Mouse (Mus musculus) hindbrain, embryonic 11.5 days (tissue): ENCODE data around the gene Ctr9. TPM values are rescaled to one million over a fixed set of nuclear protein-coding genes. Genes with fewer than 3 reads are reported as not detected.

ENCODE experiments used
- ATAC-seq: fragments of 200-750 bp; cut with Nextera tagmentation; 2 replicates; pipeline ENCODE4 v1.8.0; 2017; ENCODE audit warnings: mild to moderate bottlenecking, moderate TSS enrichment, moderate library complexity; ENCODE audit not compliant: low FRiP score
- DNase-seq: peaks from one replicate; pipeline ENCODE4 v3.0.0-alpha.2; 2015; ENCODE audit warnings: low spot score
- H3K27ac ChIP-seq: fragments of 300-500 bp; sonication (generic); 2 replicates; pipeline ENCODE4 v1.5.1; 2014; ENCODE audit warnings: mild to moderate bottlenecking, low read depth, low read length
- H3K27me3 ChIP-seq: fragments of 300-500 bp; sonication (generic); 2 replicates; pipeline ENCODE4 v1.6.1; 2014; ENCODE audit warnings: mild to moderate bottlenecking, low read length, moderate library complexity, mixed read lengths; ENCODE audit not compliant: control insufficient read depth, insufficient read depth
- H3K36me3 ChIP-seq: fragments of 300-500 bp; sonication (generic); 2 replicates; pipeline ENCODE4 v1.6.1; 2014; ENCODE audit warnings: mild to moderate bottlenecking, low read length, moderate library complexity, mixed read lengths; ENCODE audit not compliant: control insufficient read depth, insufficient read depth
- H3K4me1 ChIP-seq: fragments of 300-500 bp; sonication (generic); replicated peaks from 2 replicates; pipeline ENCODE4 v1.6.1; 2014; ENCODE audit warnings: low read length, mixed read lengths; ENCODE audit not compliant: control insufficient read depth, insufficient read depth
- H3K4me2 ChIP-seq: fragments of 300-500 bp; sonication (generic); replicated peaks from 2 replicates; pipeline ENCODE4 v1.6.1; 2014; ENCODE audit warnings: mild to moderate bottlenecking, low read depth, low read length
- H3K4me3 ChIP-seq: fragments of 300-500 bp; sonication (generic); 2 replicates; pipeline ENCODE4 v1.5.1; 2014; ENCODE audit warnings: low read depth, low read length
- H3K9ac ChIP-seq: fragments of 300-500 bp; sonication (generic); 2 replicates; pipeline ENCODE4 v1.6.1; 2014; ENCODE audit warnings: low read depth, low read length
- H3K9me3 ChIP-seq: fragments of 300-500 bp; sonication (generic); 2 replicates; pipeline ENCODE4 v1.6.1; 2016; ENCODE audit warnings: low read length; ENCODE audit not compliant: control insufficient read depth
- WGBS: fragments of 180-500 bp; shearing (Covaris S2); extraction: QIAGEN DNeasy Blood & Tissue Kit; methylation state at CpG from one replicate; pipeline ENCODE4 v1.1.7; 2014; 5-methylcytosine and 5-hydroxymethylcytosine counted together
- polyA plus RNA-seq: library from polyadenylated mRNA; unstranded; fragments of >200 nt; fragmentation: Nextera tagmentation; extraction: Ambion mirVana; gene quantifications from 2 replicates; pipeline ENCODE4 v1.2.1, GENCODE M21; 2014

Ctr9 gene
- polyA plus RNA-seq, 1 experiment from 2014 or later: 79.3 TPM

DNA sequence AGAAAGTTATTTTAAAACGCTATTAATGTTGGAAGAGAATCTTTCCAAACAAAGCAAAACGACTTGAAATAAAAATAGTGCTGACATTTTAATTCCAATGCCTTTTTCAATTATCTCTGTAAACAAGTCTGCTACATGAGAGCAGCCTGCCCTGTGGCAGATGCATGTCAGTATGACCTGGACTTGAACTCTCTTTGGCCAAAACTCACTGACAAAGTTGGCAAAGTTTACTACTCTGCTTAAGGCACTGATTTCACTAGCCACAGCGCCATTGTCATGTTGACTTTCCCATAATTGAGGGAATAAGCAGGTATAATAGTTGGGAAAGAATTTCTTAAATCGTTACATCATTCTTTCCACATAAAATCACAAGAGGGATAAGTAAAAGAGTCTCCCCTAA, 7.9 kb upstream of the Ctr9 start:
- Histone ChIP-seq H3K27me3 (no peaks in the 10 kb centered on the region), H3K27ac (no peak overlapping the region), H3K4me3 (no peak overlapping the region), H3K4me1 (no peaks in the 10 kb centered on the region), H3K4me2 (no peak overlapping the region), H3K9me3 (no peaks in the 10 kb centered on the region), H3K9ac (no peak overlapping the region), H3K36me3 (no peaks in the 10 kb centered on the region)
- WGBS: 86% methylated on average over 4 of the region's 4 CpGs
- DNase-seq: no peak
- no peak for ATAC-seq

DNA sequence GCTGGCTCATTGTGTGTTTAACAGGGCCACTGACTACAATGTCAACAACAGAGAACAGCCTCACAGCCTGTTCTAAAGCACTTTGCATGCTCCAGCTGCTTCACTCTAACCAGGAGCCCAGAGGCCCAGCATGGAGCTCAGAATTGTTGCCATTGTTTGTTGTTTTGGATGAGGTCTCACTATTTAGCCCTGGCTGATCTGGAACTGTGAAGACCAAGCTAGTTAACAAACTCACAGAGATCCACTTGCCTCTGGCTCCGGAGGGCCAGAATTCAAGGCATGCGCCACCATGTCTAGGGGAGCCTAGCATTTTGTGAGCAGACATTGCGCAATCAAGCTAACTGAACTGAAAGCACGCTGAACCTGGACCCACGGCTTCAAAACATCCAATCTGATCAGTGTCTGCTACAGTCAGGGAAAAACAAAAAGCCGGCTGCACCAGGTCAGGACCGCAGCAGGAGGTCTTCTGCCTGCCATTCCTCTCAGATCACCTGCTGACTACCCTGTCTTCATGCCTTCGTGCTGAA, 4.6 kb upstream of the Ctr9 start:
- Histone ChIP-seq H3K27me3 (no peaks in the 10 kb centered on the region), H3K4me2 (no peak overlapping the region), H3K4me1 (no peaks in the 10 kb centered on the region), H3K9ac (no peak overlapping the region), H3K9me3 (no peaks in the 10 kb centered on the region), H3K36me3 (no peaks in the 10 kb centered on the region), H3K4me3 (no peak overlapping the region), H3K27ac (peak overlapping the region; percentile 40; the same call in 1 of the 2 replicates)
- WGBS: 19% methylated on average over 8 of the region's 8 CpGs
- peak; percentile 45 for DNase-seq
- peak; percentile 8; the same call in 1 of the 2 replicates for ATAC-seq

DNA sequence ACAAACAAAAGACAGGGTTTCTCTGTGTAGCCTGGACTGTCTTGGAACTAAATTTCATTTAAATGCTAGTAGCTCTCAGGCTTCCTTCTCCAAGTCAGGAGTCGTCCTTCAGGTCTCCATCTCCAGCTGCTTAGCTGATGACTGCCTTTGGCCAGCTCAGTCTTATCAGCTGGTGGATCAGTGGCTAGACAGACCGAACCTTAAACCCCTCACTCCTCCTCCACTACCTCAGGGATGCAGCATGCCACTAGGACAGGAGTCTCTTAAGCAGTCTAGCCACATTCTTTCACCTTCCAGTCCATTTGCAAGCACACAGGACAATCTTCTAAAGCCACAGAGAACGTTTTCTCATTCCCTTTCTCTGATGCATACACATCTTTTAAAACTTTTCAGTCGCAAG, 3.8 kb upstream of the Ctr9 start:
- no peaks in the 10 kb centered on the region for H3K4me1 ChIP-seq
- H3K36me3 ChIP-seq: no peaks in the 10 kb centered on the region
- H3K4me3 ChIP-seq: no peak overlapping the region
- no peaks in the 10 kb centered on the region for H3K9me3 ChIP-seq
- DNase-seq (no peak), ATAC-seq (no peak)
- 66% methylated on average over 4 of the region's 4 CpGs for WGBS
- H3K4me2 ChIP-seq: no peak overlapping the region
- H3K27ac ChIP-seq: no peak overlapping the region
- no peak overlapping the region for H3K9ac ChIP-seq
- no peaks in the 10 kb centered on the region for H3K27me3 ChIP-seq

DNA sequence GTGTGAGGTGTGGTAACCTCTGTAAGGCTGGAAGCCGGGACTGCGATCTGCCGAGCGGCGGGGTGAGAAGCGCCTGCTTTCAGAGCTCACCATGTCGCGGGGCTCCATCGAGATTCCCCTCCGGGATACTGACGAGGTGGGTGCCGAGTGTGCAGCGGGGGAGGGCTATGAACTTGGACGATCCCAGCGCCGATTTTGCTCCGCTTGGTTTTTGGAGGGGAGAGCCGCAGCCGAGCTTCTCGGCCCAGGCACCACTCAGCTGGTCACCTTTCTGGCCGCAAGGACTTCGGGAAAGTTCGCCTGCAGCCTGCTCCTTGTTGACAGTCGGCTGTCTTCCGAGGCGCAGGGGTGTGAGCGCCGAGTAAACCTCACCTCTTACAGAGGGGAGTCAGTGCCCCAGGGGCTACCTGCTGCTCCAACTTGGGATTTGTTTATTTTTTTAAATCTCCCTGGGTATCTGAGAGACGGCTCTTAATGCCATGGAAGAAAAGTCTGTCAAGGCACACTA, 349 bp downstream of the Ctr9 start:
- Histone ChIP-seq H3K36me3 (peaks cover under 1% of the 10 kb centered on the region; the same call in 1 of the 2 replicates), H3K27ac (peak overlapping the region; percentile 89), H3K4me1 (no peaks in the 10 kb centered on the region), H3K27me3 (no peaks in the 10 kb centered on the region), H3K4me2 (peak overlapping the region; percentile 78), H3K9me3 (no peaks in the 10 kb centered on the region), H3K9ac (peak overlapping the region; percentile 76), H3K4me3 (peak overlapping the region; percentile 94)
- under 1% methylated on average over 29 of the region's 29 CpGs for WGBS
- ATAC-seq (peak; percentile 67), DNase-seq (no peak)

- no peak for ATAC-seq
- H3K36me3 ChIP-seq: peaks cover 15% of the 10 kb centered on the region
Measured at GRCm38 (mm10) chr7:111048920-111049319, 20.2 kb downstream of the Ctr9 start.

DNA sequence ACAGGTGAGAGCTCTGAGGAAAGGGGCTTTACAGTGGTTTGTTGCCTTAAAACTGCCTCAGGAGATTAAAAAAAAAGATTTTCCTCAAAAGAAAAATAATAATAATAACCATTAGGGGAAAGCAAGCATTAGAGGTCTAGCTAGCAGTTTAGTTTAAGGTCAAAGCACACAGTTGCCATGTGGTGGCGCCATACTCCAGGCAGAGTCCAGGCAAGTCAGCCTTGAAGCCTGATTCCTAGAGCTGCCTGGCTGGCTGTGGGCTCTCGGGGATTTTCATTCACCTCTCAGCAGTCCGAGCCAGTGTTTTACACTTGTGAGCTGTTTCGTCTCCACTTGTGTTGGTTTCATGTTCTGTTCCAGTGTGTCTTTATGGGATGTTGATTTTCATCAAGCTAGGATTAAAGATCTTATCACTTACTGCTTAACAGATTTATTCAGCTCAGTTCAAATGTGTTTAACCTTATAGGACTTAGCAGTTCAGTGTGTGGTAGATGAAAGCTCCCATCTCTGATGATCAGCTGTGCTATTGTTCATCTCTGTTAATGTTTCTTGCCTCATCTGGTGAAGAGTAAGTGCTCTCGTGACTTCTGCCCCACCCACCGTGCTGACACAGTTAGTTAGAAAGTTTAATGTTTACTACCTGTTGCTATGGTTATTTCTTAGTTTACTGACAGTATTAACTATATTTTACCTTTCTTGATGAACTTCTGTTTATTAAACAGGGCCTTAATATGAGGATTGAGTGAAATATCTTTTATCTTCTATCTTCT, 21.1 kb downstream of the Ctr9 start:
- WGBS: 68% methylated on average over 6 of the region's 6 CpGs
- Histone ChIP-seq H3K27me3 (no peaks in the 10 kb centered on the region), H3K9ac (no peak overlapping the region), H3K36me3 (peaks cover 13% of the 10 kb centered on the region), H3K4me3 (no peak overlapping the region), H3K9me3 (no peaks in the 10 kb centered on the region), H3K4me1 (no peaks in the 10 kb centered on the region), H3K27ac (no peak overlapping the region), H3K4me2 (no peak overlapping the region)
- ATAC-seq (no peak), DNase-seq (peak; percentile 65)

More at GRCm38 (mm10) chr7:111048920-111049319, 20.2 kb downstream of the Ctr9 start:
- Histone ChIP-seq H3K9ac (no peak overlapping the region), H3K9me3 (no peaks in the 10 kb centered on the region), H3K4me1 (no peaks in the 10 kb centered on the region), H3K4me2 (no peak overlapping the region), H3K27me3 (no peaks in the 10 kb centered on the region), H3K27ac (no peak overlapping the region), H3K4me3 (no peak overlapping the region)
- no peak for DNase-seq
- 82% methylated on average over 5 of the region's 5 CpGs for WGBS

DNA sequence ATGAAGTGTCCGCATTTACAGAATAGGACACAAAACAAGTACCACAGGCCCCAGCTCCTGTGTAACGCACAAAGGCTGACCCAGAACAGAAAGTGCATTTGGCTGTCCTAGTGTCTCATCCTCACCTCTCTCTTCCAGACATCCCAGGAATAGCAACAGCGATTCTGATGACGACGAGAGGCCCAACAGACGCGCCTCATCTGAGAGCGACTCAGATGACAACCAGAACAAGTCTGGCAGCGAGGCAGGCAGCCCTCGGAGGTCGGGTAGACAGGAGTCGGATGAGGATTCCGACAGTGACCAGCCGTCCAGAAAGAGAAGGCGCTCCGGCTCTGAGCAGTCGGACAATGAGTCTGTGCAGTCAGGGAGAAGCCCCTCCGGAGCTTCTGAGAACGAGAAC, 26.5 kb downstream of the Ctr9 start:
- H3K27me3 ChIP-seq: no peaks in the 10 kb centered on the region
- WGBS: 94% methylated on average over 19 of the region's 19 CpGs
- no peak overlapping the region for H3K9ac ChIP-seq
- no peak overlapping the region for H3K4me2 ChIP-seq
- H3K36me3 ChIP-seq: peaks cover 16% of the 10 kb centered on the region
- no peaks in the 10 kb centered on the region for H3K9me3 ChIP-seq
- no peak for ATAC-seq
- no peak overlapping the region for H3K4me3 ChIP-seq
- no peak for DNase-seq
- no peak overlapping the region for H3K27ac ChIP-seq
- no peaks in the 10 kb centered on the region for H3K4me1 ChIP-seq

DNA sequence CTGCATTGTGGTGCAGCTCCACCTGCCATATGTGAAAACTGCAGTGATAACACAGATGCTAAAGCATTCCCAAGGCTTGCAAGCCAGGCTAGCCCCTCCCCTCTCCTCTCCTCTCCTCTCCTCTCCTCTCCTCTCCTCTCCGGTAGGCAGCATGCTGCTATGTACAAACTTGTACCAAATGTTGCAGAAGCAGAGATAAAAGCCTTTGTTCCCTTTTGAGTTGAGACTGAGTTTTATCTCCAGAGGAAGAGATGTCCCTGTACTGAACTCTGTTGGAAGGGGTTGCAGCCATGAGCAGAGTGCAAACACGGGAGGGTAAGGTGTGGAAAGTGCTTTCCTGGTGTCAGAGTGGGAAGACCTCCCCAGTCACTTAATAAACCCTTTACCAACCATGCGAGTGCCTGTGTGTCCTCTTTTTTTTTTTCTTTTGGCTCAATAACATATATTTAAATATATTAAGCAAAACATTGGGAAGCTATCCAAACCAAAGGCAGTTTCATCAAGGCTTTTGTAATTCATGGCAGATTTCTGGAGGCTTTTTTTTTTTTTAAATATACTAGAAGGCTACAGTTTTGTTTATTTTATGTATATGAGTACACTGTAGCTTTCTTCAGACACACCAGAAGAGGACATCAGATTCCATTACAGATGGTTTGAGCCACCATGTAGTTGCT, 27.4 kb downstream of the Ctr9 start:
- Histone ChIP-seq H3K27me3 (no peaks in the 10 kb centered on the region), H3K4me3 (no peak overlapping the region), H3K27ac (no peak overlapping the region), H3K4me1 (no peaks in the 10 kb centered on the region), H3K9ac (no peak overlapping the region), H3K4me2 (no peak overlapping the region), H3K9me3 (no peaks in the 10 kb centered on the region), H3K36me3 (peaks cover 16% of the 10 kb centered on the region)
- DNase-seq (no peak), ATAC-seq (no peak)
- WGBS: 89% methylated on average over 3 of the region's 3 CpGs
